Mouse (Mus musculus): ENCODE data around the gene Hoxa9.

The Hoxa9 gene

GRCm38 (mm10) chr6:52185222-52185621 is 45.7 kb downstream of the Hoxa9 start:
- Histone ChIP-seq H3K36me3 (ENCODE audit: control insufficient read depth, insufficient read depth, low read length, poor library complexity, severe bottlenecking) (no peaks in the 10 kb centered on the region), H3K27me3 (ENCODE audit: control insufficient read depth, insufficient read depth, low read length, poor library complexity, severe bottlenecking) (no peaks in the 10 kb centered on the region)
- no peak for DNase-seq (ENCODE audit: low read depth, low spot score)

- Histone ChIP-seq H3K36me3 (ENCODE audit: control insufficient read depth, insufficient read depth, low read length, poor library complexity, severe bottlenecking) (no peaks in the 10 kb centered on the region), H3K27me3 (ENCODE audit: control insufficient read depth, insufficient read depth, low read length, poor library complexity, severe bottlenecking) (no peaks in the 10 kb centered on the region)
- no peak for DNase-seq (ENCODE audit: low read depth, low spot score)
Measured at GRCm38 (mm10) chr6:52184668-52185067, 46.2 kb downstream of the Hoxa9 start.

- Histone ChIP-seq H3K27me3 (ENCODE audit: control insufficient read depth, insufficient read depth, low read length, poor library complexity, severe bottlenecking) (no peaks in the 10 kb centered on the region), H3K36me3 (ENCODE audit: control insufficient read depth, insufficient read depth, low read length, poor library complexity, severe bottlenecking) (no peaks in the 10 kb centered on the region)
- no peak for DNase-seq (ENCODE audit: low read depth, low spot score)
Measured at GRCm38 (mm10) chr6:52183311-52184080, 47.4 kb downstream of the Hoxa9 start.

- H3K36me3 ChIP-seq (ENCODE audit: control insufficient read depth, insufficient read depth, low read length, poor library complexity, severe bottlenecking) = no peaks in the 10 kb centered on the region
- no peak for DNase-seq (ENCODE audit: low read depth, low spot score)
- no peaks in the 10 kb centered on the region for H3K27me3 ChIP-seq (ENCODE audit: control insufficient read depth, insufficient read depth, low read length, poor library complexity, severe bottlenecking)
Measured at GRCm38 (mm10) chr6:52182793-52183192, 48.1 kb downstream of the Hoxa9 start.

- no peak for DNase-seq (ENCODE audit: low read depth, low spot score)
- H3K27me3 ChIP-seq (ENCODE audit: control insufficient read depth, insufficient read depth, low read length, poor library complexity, severe bottlenecking) = no peaks in the 10 kb centered on the region
- H3K36me3 ChIP-seq (ENCODE audit: control insufficient read depth, insufficient read depth, low read length, poor library complexity, severe bottlenecking) = no peaks in the 10 kb centered on the region
Measured at GRCm38 (mm10) chr6:52182030-52182429, 48.9 kb downstream of the Hoxa9 start.

- Histone ChIP-seq H3K27me3 (ENCODE audit: control insufficient read depth, insufficient read depth, low read length, poor library complexity, severe bottlenecking) (peaks cover 2% of the 10 kb centered on the region; the same call in 1 of the 2 replicates), H3K36me3 (ENCODE audit: control insufficient read depth, insufficient read depth, low read length, poor library complexity, severe bottlenecking) (no peaks in the 10 kb centered on the region)
- DNase-seq (ENCODE audit: low read depth, low spot score) = no peak
Measured at GRCm38 (mm10) chr6:52180726-52181125, 50.2 kb downstream of the Hoxa9 start.

- Histone ChIP-seq H3K27me3 (ENCODE audit: control insufficient read depth, insufficient read depth, low read length, poor library complexity, severe bottlenecking) (peaks cover 2% of the 10 kb centered on the region; the same call in 1 of the 2 replicates), H3K36me3 (ENCODE audit: control insufficient read depth, insufficient read depth, low read length, poor library complexity, severe bottlenecking) (no peaks in the 10 kb centered on the region)
- DNase-seq (ENCODE audit: low read depth, low spot score) = no peak
Measured at GRCm38 (mm10) chr6:52180213-52180710, 50.6 kb downstream of the Hoxa9 start.

- no peak for DNase-seq (ENCODE audit: low read depth, low spot score)
- no peaks in the 10 kb centered on the region for H3K36me3 ChIP-seq (ENCODE audit: control insufficient read depth, insufficient read depth, low read length, poor library complexity, severe bottlenecking)
- peaks cover 2% of the 10 kb centered on the region; the same call in 1 of the 2 replicates for H3K27me3 ChIP-seq (ENCODE audit: control insufficient read depth, insufficient read depth, low read length, poor library complexity, severe bottlenecking)
Measured at GRCm38 (mm10) chr6:52179690-52180089, 51.2 kb downstream of the Hoxa9 start.

- no peaks in the 10 kb centered on the region for H3K36me3 ChIP-seq (ENCODE audit: control insufficient read depth, insufficient read depth, low read length, poor library complexity, severe bottlenecking)
- DNase-seq (ENCODE audit: low read depth, low spot score) = no peak
- H3K27me3 ChIP-seq (ENCODE audit: control insufficient read depth, insufficient read depth, low read length, poor library complexity, severe bottlenecking) = peaks cover 2% of the 10 kb centered on the region; the same call in 1 of the 2 replicates
Measured at GRCm38 (mm10) chr6:52178918-52179665, 51.8 kb downstream of the Hoxa9 start.

GRCm38 (mm10) chr6:52177806-52178205 is 53.1 kb downstream of the Hoxa9 start:
- no peaks in the 10 kb centered on the region for H3K36me3 ChIP-seq (ENCODE audit: control insufficient read depth, insufficient read depth, low read length, poor library complexity, severe bottlenecking)
- peaks cover 2% of the 10 kb centered on the region; the same call in 1 of the 2 replicates for H3K27me3 ChIP-seq (ENCODE audit: control insufficient read depth, insufficient read depth, low read length, poor library complexity, severe bottlenecking)
- DNase-seq (ENCODE audit: low read depth, low spot score) = no peak

GRCm38 (mm10) chr6:52177061-52177735 is 53.7 kb downstream of the Hoxa9 start, which contains the start of gene 5730596B20Rik:
TSS of gene 5730596B20Rik (plus strand) at chr6:52177498.
- Histone ChIP-seq H3K27me3 (ENCODE audit: control insufficient read depth, insufficient read depth, low read length, poor library complexity, severe bottlenecking) (peaks cover 2% of the 10 kb centered on the region; the same call in 1 of the 2 replicates), H3K36me3 (ENCODE audit: control insufficient read depth, insufficient read depth, low read length, poor library complexity, severe bottlenecking) (no peaks in the 10 kb centered on the region)
- DNase-seq (ENCODE audit: low read depth, low spot score) = no peak

- peaks cover 2% of the 10 kb centered on the region; the same call in 1 of the 2 replicates for H3K27me3 ChIP-seq (ENCODE audit: control insufficient read depth, insufficient read depth, low read length, poor library complexity, severe bottlenecking)
- H3K36me3 ChIP-seq (ENCODE audit: control insufficient read depth, insufficient read depth, low read length, poor library complexity, severe bottlenecking) = no peaks in the 10 kb centered on the region
- no peak for DNase-seq (ENCODE audit: low read depth, low spot score)
Measured at GRCm38 (mm10) chr6:52176391-52176790, 54.5 kb downstream of the Hoxa9 start.

- Histone ChIP-seq H3K36me3 (ENCODE audit: control insufficient read depth, insufficient read depth, low read length, poor library complexity, severe bottlenecking) (no peaks in the 10 kb centered on the region), H3K27me3 (ENCODE audit: control insufficient read depth, insufficient read depth, low read length, poor library complexity, severe bottlenecking) (peaks cover 2% of the 10 kb centered on the region; the same call in 1 of the 2 replicates)
- no peak for DNase-seq (ENCODE audit: low read depth, low spot score)
Measured at GRCm38 (mm10) chr6:52175864-52176263, 55.0 kb downstream of the Hoxa9 start.

GRCm38 (mm10) chr6:52174968-52175751 is 55.7 kb downstream of the Hoxa9 start:
- Histone ChIP-seq H3K36me3 (ENCODE audit: control insufficient read depth, insufficient read depth, low read length, poor library complexity, severe bottlenecking) (no peaks in the 10 kb centered on the region), H3K27me3 (ENCODE audit: control insufficient read depth, insufficient read depth, low read length, poor library complexity, severe bottlenecking) (peaks cover 2% of the 10 kb centered on the region; the same call in 1 of the 2 replicates)
- no peak for DNase-seq (ENCODE audit: low read depth, low spot score)

Measured in splenic B cell, adult 2 months (primary cell).